8 mouse cellular contexts compared by ENCODE assay signal in genomic region chrX:160390464-160390956, GRCm38 (mm10). TPM values are rescaled to one million over a fixed set of nuclear protein-coding genes. Genes with fewer than 3 reads are reported as not detected.
DNase-seq lines count a peak whose midpoint lies in the region; ATAC-seq and TF ChIP-seq lines count a peak whose summit lies in the region.

Gene Adgrg2, plus strand, starts transcription at chrX:160390690.

- peak within 1 kb of the TSS; percentile 70 for H3K4me2 ChIP-seq in intestine, postnatal 0 days (replicated peaks; ENCODE audit: low read depth)
- peak within 1 kb of the TSS; percentile 59 for H3K4me2 ChIP-seq in lung, postnatal 0 days (replicated peaks; ENCODE audit: low read depth, low read length)

- H3K27ac ChIP-seq in intestine, postnatal 0 days (ENCODE audit: low read depth, low read length), result no peak within 1 kb of the TSS
- no peak within 1 kb of the TSS for H3K27ac ChIP-seq in lung, postnatal 0 days (ENCODE audit: low read length)

- no peak within 1 kb of the TSS for H3K9ac ChIP-seq in intestine, postnatal 0 days (ENCODE audit: low read depth, low read length)
- no peak within 1 kb of the TSS for H3K9ac ChIP-seq in lung, postnatal 0 days (replicated peaks; ENCODE audit: low read depth)

- peak; percentile 67; the same call in 1 of the 2 replicates for ATAC-seq in intestine, postnatal 0 days
- peak; percentile 67 for ATAC-seq in lung, postnatal 0 days

- WGBS in intestine, postnatal 0 days, result 14% methylated on average over 36 of the region's 42 CpGs
- WGBS in lung, postnatal 0 days, result 8% methylated on average over 36 of the region's 42 CpGs

- peak; percentile 9 to 19 for DNase-seq in heart, adult 18-20 months
- no peak for DNase-seq in heart, postnatal 25 days (ENCODE audit: low spot score)
- DNase-seq in adrenal gland, postnatal 25 days, result peak; percentile 29
- peak; percentile 4 to 15 for DNase-seq in gastrocnemius, postnatal 36 days
- peak; percentile 13 for DNase-seq in lung, postnatal 0 days (ENCODE audit: low spot score)
- peak; percentile 5 for DNase-seq in right cerebral cortex, postnatal 14 days
- DNase-seq in left cerebral cortex, postnatal 25 days (ENCODE audit: low spot score in 2 of 2), result no peak

- no peaks in the 10 kb centered on the region for H3K4me1 ChIP-seq in intestine, postnatal 0 days (replicated peaks; ENCODE audit: control insufficient read depth, insufficient read depth, low read length)
- no peaks in the 10 kb centered on the region for H3K4me1 ChIP-seq in lung, postnatal 0 days (ENCODE audit: insufficient read depth, low read depth, low read length)

- no peak for TF ChIP-seq EP300 in lung, postnatal 0 days (IDR thresholded peaks at IDR 0.05)

- H3K27me3 ChIP-seq in intestine, postnatal 0 days (replicated peaks; ENCODE audit: control insufficient read depth, insufficient read depth, low read length), result peaks cover 7% of the 10 kb centered on the region; the same call in 1 of the 2 replicates
- H3K27me3 ChIP-seq in lung, postnatal 0 days (replicated peaks; ENCODE audit: insufficient read depth, low read length), result no peaks in the 10 kb centered on the region

- H3K36me3 ChIP-seq in intestine, postnatal 0 days (ENCODE audit: control insufficient read depth, insufficient read depth), result no peaks in the 10 kb centered on the region
- no peaks in the 10 kb centered on the region for H3K36me3 ChIP-seq in lung, postnatal 0 days (ENCODE audit: insufficient read depth, low read length)

- peak within 1 kb of the TSS; percentile 38 for H3K4me3 ChIP-seq in intestine, postnatal 0 days (ENCODE audit: low read depth, low read length)
- H3K4me3 ChIP-seq in lung, postnatal 0 days (ENCODE audit: low read depth, low read length), result peak within 1 kb of the TSS; percentile 37

- H3K9me3 ChIP-seq in intestine, postnatal 0 days (ENCODE audit: control insufficient read depth), result no peaks in the 10 kb centered on the region
- no peaks in the 10 kb centered on the region for H3K9me3 ChIP-seq in lung, postnatal 0 days (ENCODE audit: low read length)

- TF ChIP-seq CTCF in intestine, postnatal 0 days (IDR thresholded peaks at IDR 0.05; ENCODE audit: low read depth), result no peak
- no peak for TF ChIP-seq CTCF in lung, postnatal 0 days (IDR thresholded peaks at IDR 0.05)

- intact Hi-C loops in heart, postnatal 25 days (cut with DNase I), result no loop called here
- intact Hi-C loops in gastrocnemius, postnatal 36 days (cut with DNase I), result no loop called here
- intact Hi-C loops in left cerebral cortex, postnatal 25 days (cut with DNase I), result no loop called here

RNA-seq across cellular contexts. Expression of gene Adgrg2, which starts in this region (rescaled TPM):
- total RNA-seq in heart, adult 18-20 months (2021), result 1 to 10 TPM in 1 of 2 experiments, under 1 TPM in 1; 0.87 to 1.3 TPM
- total RNA-seq in heart, postnatal 25 days (2021), result under 1 TPM; 0.50 to 0.86 TPM
- 1.8 and 2.0 TPM in 2 replicates for total RNA-seq in adrenal gland, postnatal 25 days (2021)
- total RNA-seq in gastrocnemius, postnatal 36 days (2021), result 1 to 10 TPM in 1 of 2 experiments, under 1 TPM in 1; 0.39 to 1.4 TPM
- 0.55 and 0.89 TPM in 2 replicates for polyA plus RNA-seq in intestine, postnatal 0 days (2015; fragmentation: Nextera tagmentation; extraction: Ambion mirVana)
- 4.7 and 5.9 TPM in 2 replicates for polyA plus RNA-seq in lung, postnatal 0 days (2015; fragmentation: Nextera tagmentation; extraction: Ambion mirVana)
- 1 to 10 TPM in 1 of 2 experiments, under 1 TPM in 1; 0.99 to 1.1 TPM for total RNA-seq in left cerebral cortex, postnatal 25 days (2021)

Comparison
In these comparisons a context has a peak if more than half of its experiments do, and no peak if none do; other contexts are left out.
1. DNase-seq: peak in heart, adult 18-20 months (2 of 2), adrenal gland, postnatal 25 days (single experiment), gastrocnemius, postnatal 36 days (2 of 2), lung, postnatal 0 days (single experiment) and right cerebral cortex, postnatal 14 days (single experiment); none in heart, postnatal 25 days (single experiment) and left cerebral cortex, postnatal 25 days (0 of 2).
2. Peak in ATAC-seq, H3K4me3 ChIP-seq and H3K4me2 ChIP-seq in intestine, postnatal 0 days; RNA of the gene not detected or under 1 TPM.